Mouse (Mus musculus) MN1 (cell line): ENCODE data around the gene Atp6v1e1.

Experiments
- DNase-seq: peaks from one replicate; pipeline ENCODE4 v3.0.0-alpha.2; 2016; ENCODE audit warnings: low spot score

Atp6v1e1 gene

GRCm38 (mm10) chr6:120771366-120771765, 51.2 kb downstream of the Atp6v1e1 start:
- no peak for DNase-seq

GRCm38 (mm10) chr6:120769972-120770371, 52.6 kb downstream of the Atp6v1e1 start:
- no peak for DNase-seq

GRCm38 (mm10) chr6:120761151-120761550, 61.4 kb downstream of the Atp6v1e1 start:
- no peak for DNase-seq

DNA sequence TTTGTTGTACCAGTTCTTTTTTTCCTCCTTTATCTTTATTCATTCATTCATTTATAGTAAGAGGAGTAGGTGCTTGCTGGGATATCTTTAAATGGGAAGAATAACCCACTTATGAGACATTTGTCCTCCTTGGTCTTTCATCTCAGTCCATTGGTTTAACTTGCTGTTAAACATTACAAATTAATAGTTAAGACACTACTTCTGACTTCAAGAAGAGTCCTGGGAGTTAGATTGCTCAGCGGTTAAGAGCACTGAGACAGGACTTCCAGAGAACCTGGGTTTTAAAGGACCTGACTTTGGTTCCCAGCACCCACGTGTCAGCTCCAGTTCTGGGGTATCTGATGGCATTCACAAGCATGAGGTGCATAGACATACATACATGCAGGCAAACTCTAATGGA, 76.2 kb downstream of the Atp6v1e1 start:
- no peak for DNase-seq
